Mouse (Mus musculus): ENCODE measurements around the gene Cfap69. TPM values are rescaled to one million over a fixed set of nuclear protein-coding genes. Genes with fewer than 3 reads are reported as not detected.
"Not testable (repeated sequence)": the region's sequence is repeated elsewhere in the genome, so short reads cannot be mapped to it uniquely, and the experiment has no call there.

Cfap69 gene
- total RNA-seq (2021): under 1 TPM; 0.25 to 0.40 TPM
- long read RNA-seq, experiment 1: 0 reads
- long read RNA-seq, experiment 2: 0 reads

DNA sequence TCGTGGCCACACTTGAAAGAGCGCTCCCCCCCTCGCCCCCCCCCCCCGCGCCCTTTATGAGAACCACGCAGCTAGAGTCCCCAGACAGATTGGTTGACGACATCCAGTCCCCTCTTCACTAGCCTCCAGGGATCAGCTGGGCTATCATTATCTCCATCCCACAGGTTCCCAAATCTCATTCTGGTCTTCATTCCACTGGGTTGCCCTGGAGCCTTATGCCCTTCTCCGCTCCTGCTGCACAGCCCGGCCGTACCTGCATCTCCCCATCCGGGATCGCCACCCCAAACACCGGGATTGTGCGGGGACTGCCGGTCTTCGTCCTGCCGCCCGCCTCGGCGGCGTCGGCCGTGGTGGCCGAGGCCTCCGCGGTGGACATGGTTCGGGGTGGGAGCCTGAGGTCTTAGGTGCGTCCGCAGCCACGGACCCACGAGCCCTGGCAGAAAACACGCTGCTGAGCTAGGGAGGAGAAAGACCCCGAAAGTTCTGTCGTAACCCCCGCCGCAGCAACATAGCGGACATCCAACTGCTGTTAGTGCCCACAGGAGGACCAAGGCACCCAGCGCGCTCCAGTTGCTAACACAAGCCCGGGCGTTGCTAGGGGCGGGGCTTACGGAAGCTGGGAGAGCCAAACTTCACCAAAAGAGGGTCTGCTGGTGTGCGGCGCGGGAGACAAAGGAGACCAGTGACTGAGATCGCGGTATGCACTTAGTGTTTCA, at the start of gene Cfap69:
Gene Cfap69 (minus strand): TSS at position 585 of the 716 bp plus-strand sequence.
- DNase-seq: peak; percentile 65
- intact Hi-C loops (cut with DNase I; ENCODE audit: low total_unique reads): no loop called here

DNA sequence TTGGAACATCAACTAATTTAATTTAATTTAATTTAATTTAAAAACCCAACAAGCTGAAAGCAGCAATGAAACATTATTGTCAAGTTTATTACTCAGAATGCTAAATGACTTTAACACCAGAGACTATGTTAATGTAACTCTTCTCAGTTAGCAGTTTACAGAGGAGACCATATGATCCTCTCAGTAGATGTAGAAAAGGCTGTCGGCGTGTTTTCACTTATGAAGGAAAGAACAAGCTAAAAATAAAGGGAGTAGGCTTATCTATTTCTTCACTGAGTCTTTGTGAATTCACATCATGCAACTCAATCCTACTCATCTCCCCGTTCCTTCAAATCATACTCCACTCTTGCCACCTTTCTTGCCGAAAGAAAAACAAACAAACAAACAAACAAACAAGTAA, 47.0 kb upstream of the Cfap69 start:
- no peak for DNase-seq
- intact Hi-C loops (cut with DNase I; ENCODE audit: low total_unique reads): no loop called here

DNA sequence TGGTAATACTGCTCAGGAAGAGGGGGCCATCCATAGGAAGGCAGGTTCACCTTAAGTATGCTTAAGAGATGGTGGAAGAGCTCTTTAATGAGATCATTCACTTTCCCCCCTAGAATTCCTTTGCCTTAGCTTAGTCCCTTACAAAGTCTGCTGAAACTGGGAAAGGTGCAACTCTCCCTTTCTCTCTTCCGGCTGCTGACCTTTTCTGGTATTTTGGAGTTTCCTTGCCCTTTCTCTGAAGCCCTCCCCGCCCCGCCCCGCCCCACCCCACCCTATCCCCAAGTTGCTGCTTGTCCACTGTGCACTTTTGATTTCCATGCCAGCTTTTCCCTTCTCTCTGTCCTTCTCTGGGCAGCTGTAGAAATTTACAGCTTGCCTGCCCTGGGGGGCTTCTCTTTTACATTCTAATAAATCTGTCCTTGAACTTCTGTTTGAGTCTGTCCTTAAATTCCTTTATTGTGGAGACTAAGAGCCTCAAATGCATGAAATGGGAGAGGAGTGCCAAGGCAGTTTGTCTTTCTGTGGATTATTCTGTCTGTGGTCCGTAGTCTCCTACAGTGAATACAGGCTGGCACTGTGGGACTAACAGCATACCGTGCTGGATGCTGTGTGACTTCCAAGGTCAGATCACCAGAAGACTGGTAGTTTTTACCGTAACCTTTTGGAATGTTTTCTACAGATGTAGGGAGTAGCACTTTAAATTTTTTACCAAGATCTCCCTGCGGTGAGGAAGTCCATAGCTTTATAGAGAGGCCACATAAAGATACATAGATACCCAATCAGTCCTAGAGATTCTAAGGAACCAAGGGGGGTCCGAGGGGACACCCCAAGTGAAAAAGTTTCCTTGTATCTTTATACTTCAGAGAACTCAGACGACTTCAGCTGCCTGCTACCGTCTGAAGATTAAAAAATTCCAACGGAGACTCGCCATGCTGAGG, 43.6 kb upstream of the Cfap69 start:
- intact Hi-C loops (cut with DNase I; ENCODE audit: low total_unique reads): no loop called here
- DNase-seq: no peak

DNA sequence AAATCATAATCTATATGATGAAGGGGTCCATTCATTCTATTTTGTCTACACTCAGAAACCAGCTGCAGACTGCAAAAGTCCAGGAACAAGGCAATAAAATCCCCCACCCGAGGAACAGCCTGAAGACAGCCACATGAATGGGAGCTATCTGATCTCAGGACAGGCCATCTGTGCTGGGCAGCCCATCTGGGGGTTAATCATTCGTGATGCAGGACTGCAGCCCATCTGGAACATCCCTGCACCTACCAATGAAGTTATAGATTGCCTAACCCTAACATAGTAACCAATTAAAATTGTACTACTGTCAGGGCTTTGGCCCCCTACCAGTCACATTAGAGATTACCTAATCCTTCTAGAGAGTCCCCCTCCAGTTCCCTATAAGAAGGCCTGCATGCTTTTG, 41.0 kb upstream of the Cfap69 start:
- DNase-seq: no peak
- intact Hi-C loops (cut with DNase I; ENCODE audit: low total_unique reads): no loop called here

DNA sequence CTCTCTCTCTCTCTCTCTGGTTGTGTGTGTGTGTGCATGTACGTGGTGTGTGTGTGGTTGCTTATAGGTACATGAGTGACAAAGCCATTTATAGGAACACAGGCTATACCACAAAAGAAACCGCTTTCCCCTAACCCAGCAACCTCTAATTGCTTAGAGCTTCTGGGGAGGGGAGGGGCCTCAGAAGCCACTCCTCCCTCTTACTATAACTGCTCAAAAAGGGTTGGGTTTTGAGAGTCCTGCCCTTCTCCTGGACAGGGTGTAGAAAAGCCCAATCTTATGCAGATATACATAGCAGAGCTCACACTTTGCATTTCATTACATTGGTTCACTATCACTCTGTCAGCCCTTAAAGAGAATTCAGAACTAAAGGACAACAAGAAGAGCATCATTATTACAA, 36.3 kb upstream of the Cfap69 start:
- intact Hi-C loops (cut with DNase I; ENCODE audit: low total_unique reads): no loop called here
- no peak for DNase-seq

DNA sequence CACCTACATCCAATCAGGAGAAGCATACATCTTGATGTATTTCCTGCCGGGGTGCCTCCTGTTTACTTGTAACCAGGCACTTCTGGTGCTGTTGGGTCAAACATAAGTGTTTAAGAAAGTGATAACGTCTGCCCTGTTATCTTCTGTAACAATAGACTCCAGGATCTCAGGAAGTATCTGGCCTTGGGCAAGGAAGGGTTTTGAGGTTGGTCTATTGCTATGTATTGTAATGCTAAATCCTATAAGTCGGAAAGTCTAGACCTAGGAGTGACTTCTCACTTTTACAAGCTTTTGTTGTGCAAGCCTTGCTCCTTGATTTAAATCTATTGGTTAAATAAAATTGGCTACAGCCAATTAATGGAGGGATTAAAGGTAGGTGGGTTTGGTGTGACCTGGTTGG, 34.8 kb upstream of the Cfap69 start:
- DNase-seq: no peak
- intact Hi-C loops (cut with DNase I; ENCODE audit: low total_unique reads): no loop called here

DNA sequence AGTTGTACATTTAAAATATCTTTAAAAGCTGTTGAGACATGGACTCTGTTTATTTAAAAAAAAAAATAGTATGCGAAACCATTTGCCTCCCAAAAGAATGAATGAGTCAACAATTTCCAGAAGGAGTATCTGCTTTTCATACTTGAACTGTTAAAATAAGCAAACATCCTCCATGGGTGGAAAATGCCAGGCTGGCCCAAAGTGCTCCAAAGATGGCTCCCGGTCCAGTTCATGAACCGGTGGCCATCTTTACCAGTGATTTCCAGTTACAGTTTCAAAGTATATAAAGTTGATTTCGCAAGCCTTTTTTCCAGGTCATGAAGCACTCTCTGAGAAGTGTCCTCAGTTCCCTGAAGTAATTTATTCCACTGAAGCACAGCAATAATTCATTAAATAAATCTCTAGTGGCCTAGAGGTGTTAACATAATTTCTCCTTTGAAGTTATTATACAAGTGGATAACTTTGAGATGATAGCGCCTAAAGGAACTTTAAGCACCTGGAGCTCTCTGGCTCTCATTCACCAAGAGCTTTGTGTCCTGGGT, 31.4 kb upstream of the Cfap69 start:
- intact Hi-C loops (cut with DNase I; ENCODE audit: low total_unique reads): no loop called here
- no peak for DNase-seq

DNA sequence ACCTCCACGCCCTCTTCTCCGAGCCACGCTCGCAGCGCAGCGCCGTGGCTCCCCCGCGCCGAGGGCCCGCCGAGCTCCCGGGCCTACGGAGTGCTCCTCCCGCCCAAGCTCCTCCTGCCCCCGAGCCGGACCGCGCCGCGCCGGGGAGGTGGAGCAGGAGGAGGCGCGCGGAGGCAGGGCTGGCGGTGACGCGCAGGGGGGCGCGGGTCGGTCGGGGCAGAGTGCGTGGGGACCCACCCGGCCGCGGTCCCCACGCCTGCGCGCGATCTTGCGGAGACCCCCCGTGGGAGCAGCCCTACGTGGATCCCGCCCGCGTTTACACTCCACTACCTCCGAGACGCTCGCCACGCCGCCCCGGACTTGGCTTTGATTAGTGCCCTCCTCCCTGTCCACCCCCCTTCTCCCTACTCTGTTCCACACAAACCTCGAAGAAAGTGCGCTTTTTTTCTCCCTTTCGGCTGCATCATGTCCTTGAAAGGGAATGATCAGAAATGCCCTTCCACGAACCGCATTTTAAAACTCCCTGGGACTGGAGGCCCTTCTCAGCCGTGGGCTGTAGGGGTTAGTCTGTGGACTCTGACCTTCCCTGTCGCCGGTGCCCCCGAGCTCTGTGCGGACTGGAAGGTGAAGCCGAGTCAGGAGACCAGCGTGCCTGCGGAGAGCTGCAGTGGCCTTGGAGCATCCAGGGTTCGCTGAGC, 30.1 kb upstream of the Cfap69 start, which contains the start of gene Steap2:
Gene Steap2 (minus strand): TSS at position 623 of the 698 bp plus-strand sequence.
- DNase-seq: peak; percentile 57
- intact Hi-C loops (cut with DNase I; ENCODE audit: low total_unique reads): no loop called here

DNA sequence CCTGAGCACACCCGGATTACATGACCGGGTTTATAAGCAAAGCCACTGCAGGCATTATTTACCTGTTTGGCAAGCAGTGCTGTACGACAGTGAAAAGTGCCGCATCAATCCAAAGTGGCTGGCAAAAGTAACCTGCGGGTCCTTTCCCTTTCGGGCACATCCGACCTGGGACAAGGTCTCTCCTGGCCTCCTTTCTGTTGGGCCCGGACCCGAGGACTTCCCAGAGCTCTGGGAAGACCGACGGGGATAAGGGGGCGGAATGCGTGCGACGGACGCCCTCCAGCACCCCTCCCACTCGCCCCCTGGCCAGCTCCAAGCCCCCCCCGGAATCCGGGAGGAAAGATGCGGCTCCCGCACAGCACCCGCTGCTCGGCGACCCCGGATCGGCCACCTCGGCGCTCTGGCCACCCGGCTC, 29.5 kb upstream of the Cfap69 start:
- intact Hi-C loops (cut with DNase I; ENCODE audit: low total_unique reads): no loop called here

DNA sequence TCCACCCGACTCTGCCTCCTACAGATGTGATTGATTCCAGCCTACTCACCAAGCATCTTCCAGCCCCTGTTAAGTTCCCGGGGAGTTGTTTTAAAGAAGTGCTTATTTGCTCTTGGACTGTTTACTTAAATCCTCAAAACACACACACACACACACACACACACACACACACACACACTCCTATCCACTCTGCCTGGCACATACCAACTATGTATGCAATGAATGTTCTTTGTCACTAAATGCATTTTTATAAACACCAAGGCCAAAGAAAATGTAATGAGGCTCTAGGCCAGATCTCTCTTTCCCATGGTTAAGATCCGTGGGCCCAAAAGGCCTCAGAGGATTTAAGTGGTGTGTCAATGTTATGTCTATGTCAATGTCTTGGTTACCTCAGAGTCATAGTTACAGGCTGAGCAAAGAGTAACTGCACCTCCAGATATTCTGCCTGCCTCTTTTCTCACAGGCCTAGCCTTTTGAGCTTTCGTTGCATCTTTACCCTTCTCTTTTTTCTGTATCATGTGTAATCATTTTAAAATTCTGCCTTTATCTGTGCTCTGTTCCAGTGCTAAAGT, 28.2 kb upstream of the Cfap69 start:
- intact Hi-C loops (cut with DNase I; ENCODE audit: low total_unique reads): no loop called here
- no peak for DNase-seq

More for the DNA sequence above, 29.5 kb upstream of the Cfap69 start:
- DNase-seq: no peak

DNA sequence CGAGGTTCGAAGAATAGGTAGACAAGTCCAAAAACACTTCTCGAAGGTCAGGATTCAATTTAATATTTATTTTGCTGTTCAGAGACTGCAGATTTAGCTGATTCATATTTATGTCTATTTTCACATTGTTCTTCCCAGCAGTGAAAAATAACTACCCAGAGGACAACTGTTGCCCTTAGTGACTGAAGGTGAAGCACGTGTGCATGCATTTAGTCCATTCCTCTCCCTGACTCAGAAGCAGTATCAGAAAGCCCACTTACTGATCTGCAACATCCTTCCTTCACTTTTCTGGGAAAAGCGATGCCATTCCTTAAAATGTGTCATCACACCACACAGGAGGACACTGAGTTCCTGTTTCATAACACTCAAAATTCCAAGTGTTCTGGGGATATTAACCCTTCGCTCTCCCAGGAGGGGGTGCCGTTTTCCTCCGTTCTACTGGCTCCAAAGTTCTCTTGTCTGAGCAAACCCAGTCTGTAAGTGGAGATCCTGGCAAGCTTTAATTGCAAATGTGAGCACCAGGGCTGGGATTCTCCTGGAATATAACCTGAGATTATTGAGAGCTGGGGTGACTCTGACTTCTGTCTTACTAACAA, 25.0 kb upstream of the Cfap69 start:
- DNase-seq: no peak
- intact Hi-C loops (cut with DNase I; ENCODE audit: low total_unique reads): no loop called here

DNA sequence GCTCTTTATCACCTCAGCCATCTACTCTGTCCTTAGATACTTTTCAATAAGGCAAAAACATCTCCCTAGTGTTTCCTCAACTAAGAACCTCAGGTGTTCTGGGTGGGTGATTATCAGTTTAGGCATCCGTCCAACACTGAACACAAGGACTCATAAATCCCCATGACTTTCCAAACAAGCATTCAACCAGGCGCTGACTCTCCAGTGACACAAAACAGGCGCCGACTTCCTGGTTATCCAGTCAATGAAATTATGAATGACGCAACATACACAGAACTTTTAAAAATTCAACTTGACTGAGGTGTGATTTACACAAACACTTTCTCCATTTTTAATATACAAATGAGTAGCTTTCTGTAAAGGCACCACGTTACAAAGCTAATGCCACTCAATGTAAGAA, 24.2 kb upstream of the Cfap69 start:
- intact Hi-C loops (cut with DNase I; ENCODE audit: low total_unique reads): no loop called here
- no peak for DNase-seq

DNA sequence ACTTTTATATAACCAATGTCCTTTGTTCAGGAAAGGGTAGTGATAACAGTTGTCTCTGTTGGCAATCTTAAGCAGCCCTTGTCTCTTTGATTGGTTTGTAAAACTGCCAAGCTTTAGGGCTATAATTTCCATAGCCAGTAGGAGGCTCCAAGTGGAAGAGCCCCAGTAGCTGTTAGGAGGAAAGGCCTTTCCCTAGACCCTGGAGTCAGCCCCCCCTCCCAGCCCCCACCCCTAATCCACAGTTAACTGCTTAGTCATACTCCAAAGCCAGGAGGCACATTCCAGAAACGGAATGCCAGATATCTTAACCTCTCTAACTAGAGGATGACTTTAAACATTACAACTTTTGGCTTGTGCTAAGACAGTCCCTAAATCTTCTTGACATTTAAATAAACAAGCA, 22.9 kb upstream of the Cfap69 start:
- intact Hi-C loops (cut with DNase I; ENCODE audit: low total_unique reads): no loop called here
- DNase-seq: no peak

DNA sequence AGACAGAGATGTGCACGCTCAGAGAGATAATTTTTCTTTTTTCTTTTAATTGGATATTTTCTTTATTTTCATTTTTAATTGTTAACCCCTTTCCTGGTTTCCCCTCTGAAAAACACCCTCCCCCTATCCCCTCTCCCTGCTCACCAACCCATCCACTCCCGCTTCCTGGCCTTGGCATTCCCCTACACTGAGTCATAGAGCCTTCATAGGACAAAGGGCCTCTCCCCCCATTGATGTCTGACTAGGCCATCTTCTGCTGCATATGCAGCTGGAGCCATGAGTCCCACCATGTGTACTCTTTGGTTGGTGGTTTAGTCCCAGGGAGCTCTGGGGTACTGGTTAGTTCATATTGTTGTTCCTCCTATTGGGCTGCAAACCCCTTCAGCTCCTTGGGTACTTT, 20.9 kb upstream of the Cfap69 start:
- DNase-seq; intact Hi-C loops (cut with DNase I; ENCODE audit: low total_unique reads): not testable (repeated sequence)

DNA sequence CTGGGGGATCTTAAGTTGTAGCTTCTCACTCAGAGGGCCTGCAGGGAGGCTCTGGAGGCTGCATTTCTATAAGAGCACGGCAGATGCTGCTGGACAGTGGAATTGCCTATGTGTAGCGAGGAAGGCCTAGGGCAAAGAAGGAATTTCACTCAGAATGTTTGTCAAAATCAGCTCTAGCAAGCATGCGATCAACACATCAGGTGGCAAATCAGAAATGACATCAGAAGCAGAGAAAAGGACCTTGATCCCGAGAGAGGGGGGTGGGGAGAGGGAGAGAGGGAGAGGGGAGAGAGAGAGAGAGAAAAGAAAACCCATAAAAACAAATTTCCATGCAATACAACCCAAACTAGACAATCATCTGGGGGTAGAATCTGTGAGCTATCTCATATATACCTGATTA, 19.3 kb upstream of the Cfap69 start:
- DNase-seq: no peak
- intact Hi-C loops (cut with DNase I; ENCODE audit: low total_unique reads): no loop called here

DNA sequence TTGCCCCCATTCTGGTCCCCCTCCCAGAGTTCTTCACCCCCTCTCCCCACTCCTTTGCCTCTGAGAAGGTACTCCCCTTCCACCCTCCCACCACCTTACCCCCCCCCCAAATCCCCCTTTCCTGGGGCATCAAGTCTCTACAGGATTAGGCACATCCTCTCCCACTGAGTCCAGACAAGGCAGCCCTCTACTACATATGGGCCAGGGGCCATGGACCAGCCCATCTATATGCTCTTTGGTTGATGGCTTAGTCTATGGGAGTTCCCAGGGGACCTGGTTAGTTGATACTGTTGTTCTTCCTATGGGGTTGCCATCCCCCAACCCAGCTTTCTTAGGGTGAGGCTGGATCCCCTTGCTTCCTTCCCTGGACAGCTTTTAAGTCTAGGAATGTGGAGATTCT, 15.4 kb upstream of the Cfap69 start:
- DNase-seq: no peak
- intact Hi-C loops (cut with DNase I; ENCODE audit: low total_unique reads): no loop called here

DNA sequence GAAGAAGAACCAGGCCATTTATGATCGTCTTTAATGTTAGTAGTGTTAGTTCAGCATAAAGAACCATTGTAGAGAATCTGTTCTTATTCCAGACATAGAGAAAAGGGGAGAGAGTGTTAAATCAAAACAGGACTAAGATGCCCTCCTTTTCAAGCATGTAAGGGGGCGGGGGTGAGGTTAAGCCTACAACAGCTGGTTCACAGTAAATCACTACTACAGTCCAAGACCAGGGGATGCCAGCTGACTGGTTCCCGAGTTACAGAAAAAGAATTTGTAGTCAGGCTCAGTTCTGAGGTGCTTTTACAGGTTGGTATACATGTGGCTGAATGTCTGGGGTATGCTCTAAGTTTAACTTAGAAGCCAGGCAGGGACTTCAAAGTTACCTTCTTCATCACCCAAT, 12.0 kb upstream of the Cfap69 start:
- intact Hi-C loops (cut with DNase I; ENCODE audit: low total_unique reads): no loop called here
- no peak for DNase-seq

DNA sequence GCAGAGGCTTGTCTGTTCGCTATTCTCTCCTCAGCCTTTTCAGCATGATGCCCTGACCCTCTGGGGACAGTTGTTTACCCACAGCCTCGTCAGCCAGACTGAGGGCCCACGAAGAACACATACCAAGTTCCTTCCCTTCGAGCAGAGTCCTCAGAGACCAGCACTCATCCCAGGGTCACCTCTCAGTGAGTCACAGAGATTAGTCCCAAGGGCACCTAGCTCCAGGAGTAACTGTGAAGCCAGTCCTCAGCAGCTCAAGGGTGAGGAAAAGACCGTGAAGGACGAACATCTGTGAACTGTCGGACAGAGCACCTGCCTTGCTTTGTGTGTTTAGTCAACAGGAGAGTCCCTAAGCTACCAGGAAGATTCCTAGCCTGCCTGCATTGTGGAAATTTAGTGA, 4.9 kb upstream of the Cfap69 start:
- DNase-seq: no peak
- intact Hi-C loops (cut with DNase I; ENCODE audit: low total_unique reads): no loop called here

DNA sequence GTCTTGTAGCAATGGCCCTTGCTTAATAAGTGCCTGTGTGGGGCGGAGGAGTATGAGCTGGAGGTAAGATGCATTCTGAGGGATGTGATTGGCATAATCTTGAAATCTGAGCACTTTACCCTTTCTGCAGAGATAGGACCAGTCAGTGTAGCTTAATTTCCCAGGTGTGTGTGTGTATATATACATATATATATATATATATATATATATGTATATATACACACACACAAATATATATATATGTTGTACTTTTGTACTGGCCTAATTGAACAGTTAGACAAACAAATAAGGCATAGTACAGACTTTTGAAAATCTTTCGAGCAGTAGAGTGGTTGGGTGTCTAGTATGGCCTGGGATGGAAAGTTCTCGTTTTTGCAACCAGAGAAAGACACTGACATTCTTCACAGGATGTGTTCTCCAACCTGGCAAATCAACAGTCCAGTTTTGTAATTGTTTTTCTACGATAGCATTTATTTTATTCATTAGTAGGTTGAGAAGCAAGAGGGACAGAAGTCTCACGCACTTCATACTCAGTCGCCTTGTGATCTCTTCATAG, 410 bp upstream of the Cfap69 start:
- intact Hi-C loops (cut with DNase I; ENCODE audit: low total_unique reads): no loop called here
- no peak for DNase-seq
